Mouse (Mus musculus) liver, postnatal 0 days (tissue): ENCODE results near the gene Ak5. TPM values are rescaled to one million over a fixed set of nuclear protein-coding genes. Genes with fewer than 3 reads are reported as not detected.

ENCODE experiments used
- ATAC-seq: fragments of 200-750 bp; cut with Nextera tagmentation; 2 replicates; pipeline ENCODE4 v1.8.0; 2017; ENCODE audit warnings: mild to moderate bottlenecking, moderate library complexity
- DNase-seq: peaks from one replicate; pipeline ENCODE4 v3.0.0-alpha.2; 2016
- H3K27ac ChIP-seq: fragments of 300-500 bp; sonication (generic); 2 replicates; pipeline ENCODE4 v1.5.1; 2014; ENCODE audit warnings: antibody characterized with exemption, moderate library complexity, mild to moderate bottlenecking, low read depth
- H3K27me3 ChIP-seq: fragments of 300-500 bp; sonication (generic); 2 replicates; pipeline ENCODE4 v1.6.1; 2014; ENCODE audit warnings: low read length, control low read depth, mixed read lengths; ENCODE audit not compliant: insufficient read depth
- H3K36me3 ChIP-seq: fragments of 300-500 bp; sonication (generic); replicated peaks from 2 replicates; pipeline ENCODE4 v1.6.1; 2014; ENCODE audit warnings: mild to moderate bottlenecking, control low read depth, low read length, moderate library complexity, mixed read lengths; ENCODE audit not compliant: insufficient read depth
- H3K4me1 ChIP-seq: fragments of 300-500 bp; sonication (generic); 2 replicates; pipeline ENCODE4 v1.6.1; 2014; ENCODE audit warnings: antibody characterized with exemption, mild to moderate bottlenecking, control low read depth; ENCODE audit not compliant: insufficient read depth
- H3K4me2 ChIP-seq: fragments of 300-500 bp; sonication (generic); 2 replicates; pipeline ENCODE4 v1.6.1; 2014; ENCODE audit warnings: low read depth, mild to moderate bottlenecking, low read length, moderate library complexity, mixed read lengths
- H3K4me3 ChIP-seq: fragments of 300-500 bp; sonication (generic); 2 replicates; pipeline ENCODE4 v1.5.1; 2014; ENCODE audit warnings: low read depth, low read length
- H3K9ac ChIP-seq: fragments of 300-500 bp; sonication (generic); replicated peaks from 2 replicates; pipeline ENCODE4 v1.6.1; 2014; ENCODE audit warnings: mild to moderate bottlenecking, moderate library complexity
- H3K9me3 ChIP-seq: fragments of 300-500 bp; sonication (generic); 2 replicates; pipeline ENCODE4 v1.6.1; 2016; ENCODE audit warnings: mild to moderate bottlenecking, control low read depth, low read length, mixed read lengths
- CTCF ChIP-seq: sonication (generic); IDR thresholded peaks from 2 replicates; pipeline ENCODE4 v1.5.1; 2016; ENCODE audit warnings: antibody characterized with exemption, low read depth
- EP300 ChIP-seq: IDR thresholded peaks from 2 replicates; pipeline ENCODE4 v1.6.1; 2016; ENCODE audit warnings: antibody characterized with exemption, low read depth, mild to moderate bottlenecking
- WGBS: fragments of 180-500 bp; shearing (Covaris S2); extraction: QIAGEN DNeasy Blood & Tissue Kit; methylation state at CpG from one replicate; pipeline ENCODE4 v1.1.7; 2014; ENCODE audit not compliant: insufficient replicate concordance; 5-methylcytosine and 5-hydroxymethylcytosine counted together
- polyA plus RNA-seq: library from polyadenylated mRNA; unstranded; fragments of >200 nt; fragmentation: Nextera tagmentation; extraction: Ambion mirVana; gene quantifications from 2 replicates; pipeline ENCODE4 v1.2.1, GENCODE M21; 2015

Gene Ak5
- polyA plus RNA-seq, 1 experiment from 2014 or later, result 0.11 TPM

DNA sequence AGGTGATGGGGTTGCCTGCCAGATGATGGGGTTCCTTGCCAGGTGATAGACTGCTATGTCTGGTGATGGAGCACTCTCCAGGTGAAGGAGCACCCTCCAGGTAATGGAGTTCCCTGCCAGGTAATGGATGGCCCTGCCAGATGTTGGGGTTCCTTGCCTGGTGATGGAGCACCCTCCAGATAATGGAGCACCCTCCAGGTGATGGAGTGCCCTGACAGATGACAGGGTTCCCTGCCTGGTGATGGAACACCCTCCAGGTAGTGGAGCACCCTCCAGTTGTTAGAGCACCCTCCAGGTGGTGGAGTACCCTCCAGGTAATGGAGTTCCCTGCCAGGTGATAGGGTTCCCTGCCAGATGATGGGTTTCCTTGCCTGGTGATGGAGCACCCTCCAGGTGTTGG, 104.3 kb downstream of the Ak5 start:
- ATAC-seq (no peak), DNase-seq (no peak)
- Histone ChIP-seq H3K4me2 (no peak overlapping the region), H3K4me1 (no peaks in the 10 kb centered on the region), H3K27ac (no peak overlapping the region), H3K27me3 (no peaks in the 10 kb centered on the region), H3K9ac (no peak overlapping the region), H3K36me3 (no peaks in the 10 kb centered on the region), H3K9me3 (no peaks in the 10 kb centered on the region), H3K4me3 (no peak overlapping the region)
- TF ChIP-seq CTCF, result no peak
- TF ChIP-seq EP300, result no peak

GRCm38 (mm10) chr3:152561708-152562107, 106.5 kb downstream of the Ak5 start:
- Histone ChIP-seq H3K27me3 (no peaks in the 10 kb centered on the region), H3K4me1 (peaks cover 3% of the 10 kb centered on the region), H3K9me3 (no peaks in the 10 kb centered on the region), H3K4me2 (no peak overlapping the region), H3K4me3 (no peak overlapping the region), H3K9ac (no peak overlapping the region), H3K36me3 (no peaks in the 10 kb centered on the region), H3K27ac (no peak overlapping the region)
- ATAC-seq, result no peak
- DNase-seq, result no peak
- TF ChIP-seq CTCF (no peak), EP300 (no peak)
- 61% methylated on average over 2 of the region's 2 CpGs for WGBS

- TF ChIP-seq EP300 (no peak; the same call in 1 of the 2 replicates), CTCF (no peak)
- H3K4me1 ChIP-seq, result peaks cover 3% of the 10 kb centered on the region
- ATAC-seq, result no peak
Observed at GRCm38 (mm10) chr3:152559295-152559694, 108.9 kb downstream of the Ak5 start.

GRCm38 (mm10) chr3:152558106-152558505, 110.1 kb downstream of the Ak5 start:
- DNase-seq, result no peak
- H3K4me2 ChIP-seq, result peak overlapping the region; percentile 11; the same call in 1 of the 2 replicates
- no peak overlapping the region for H3K4me3 ChIP-seq
- no peaks in the 10 kb centered on the region for H3K27me3 ChIP-seq
- H3K9me3 ChIP-seq, result no peaks in the 10 kb centered on the region
- H3K9ac ChIP-seq, result no peak overlapping the region
- 64% methylated on average over 10 of the region's 10 CpGs for WGBS
- ATAC-seq, result peak; percentile 17
- no peak for TF ChIP-seq EP300
- TF ChIP-seq CTCF, result no peak
- no peaks in the 10 kb centered on the region for H3K36me3 ChIP-seq
- peaks cover 3% of the 10 kb centered on the region for H3K4me1 ChIP-seq
- H3K27ac ChIP-seq, result no peak overlapping the region

More at GRCm38 (mm10) chr3:152559295-152559694, 108.9 kb downstream of the Ak5 start:
- H3K36me3 ChIP-seq, result no peaks in the 10 kb centered on the region
- H3K4me3 ChIP-seq, result no peak overlapping the region
- H3K27me3 ChIP-seq, result no peaks in the 10 kb centered on the region
- H3K4me2 ChIP-seq, result no peak overlapping the region
- DNase-seq, result no peak
- no peak overlapping the region for H3K9ac ChIP-seq
- no peaks in the 10 kb centered on the region for H3K9me3 ChIP-seq
- WGBS, result 36% methylated on average over 4 of the region's 4 CpGs
- H3K27ac ChIP-seq, result no peak overlapping the region

DNA sequence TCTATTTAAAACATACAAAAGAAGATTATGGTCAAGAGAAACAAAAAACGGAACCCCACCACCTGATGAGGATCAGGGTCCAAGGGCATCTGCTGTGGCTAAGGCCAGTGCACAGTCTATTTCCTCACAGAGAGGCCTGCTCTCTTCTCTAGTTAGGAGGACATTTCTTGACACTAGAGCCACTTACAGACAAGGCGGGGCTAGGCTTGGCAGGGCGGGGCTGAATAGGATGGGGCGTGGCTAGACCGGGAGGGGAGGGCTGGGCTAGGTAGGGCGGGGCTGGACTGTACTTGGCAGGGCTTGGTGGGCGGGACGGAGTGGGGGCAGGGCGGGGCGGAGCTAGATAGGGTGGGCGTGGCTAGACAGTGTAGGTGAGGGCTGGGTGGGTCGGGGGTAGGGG, 110.5 kb downstream of the Ak5 start:
- no peak for TF ChIP-seq EP300
- TF ChIP-seq CTCF, result no peak
- no peak overlapping the region for H3K27ac ChIP-seq
- no peaks in the 10 kb centered on the region for H3K36me3 ChIP-seq
- H3K27me3 ChIP-seq, result no peaks in the 10 kb centered on the region
- 45% methylated on average over 12 of the region's 12 CpGs for WGBS
- ATAC-seq, result peak; percentile 98
- peaks cover 3% of the 10 kb centered on the region for H3K4me1 ChIP-seq
- H3K4me2 ChIP-seq, result peak overlapping the region; percentile 11
- DNase-seq, result peak; percentile 88
- H3K9me3 ChIP-seq, result no peaks in the 10 kb centered on the region
- H3K9ac ChIP-seq, result no peak overlapping the region
- no peak overlapping the region for H3K4me3 ChIP-seq

DNA sequence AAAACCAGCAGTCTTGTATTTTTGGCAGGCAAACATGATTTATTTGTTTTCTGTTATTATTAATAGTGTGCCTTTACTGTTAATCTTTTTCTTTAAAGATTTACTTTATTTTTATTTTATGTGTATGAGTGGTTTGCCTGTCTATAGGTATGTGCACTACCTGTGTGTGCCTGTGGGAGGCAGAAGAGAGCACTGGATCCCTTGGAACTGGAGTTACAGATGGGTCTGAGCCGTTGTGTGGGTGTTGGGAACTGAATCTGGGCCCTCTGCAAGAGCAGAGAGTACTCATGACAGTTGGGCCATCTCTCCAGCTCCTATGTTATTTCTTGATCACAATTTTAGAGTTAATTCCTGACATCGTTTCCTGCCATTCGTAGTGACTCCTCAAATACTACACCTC, 111.2 kb downstream of the Ak5 start:
- Histone ChIP-seq H3K4me1 (peaks cover 3% of the 10 kb centered on the region), H3K27ac (no peak overlapping the region), H3K4me3 (no peak overlapping the region), H3K36me3 (no peaks in the 10 kb centered on the region), H3K9ac (no peak overlapping the region), H3K9me3 (no peaks in the 10 kb centered on the region), H3K4me2 (no peak overlapping the region), H3K27me3 (no peaks in the 10 kb centered on the region)
- 87% methylated on average over 3 of the region's 3 CpGs for WGBS
- DNase-seq (peak; percentile 14), ATAC-seq (no peak)
- TF ChIP-seq CTCF (peak; percentile 47), EP300 (no peak)

DNA sequence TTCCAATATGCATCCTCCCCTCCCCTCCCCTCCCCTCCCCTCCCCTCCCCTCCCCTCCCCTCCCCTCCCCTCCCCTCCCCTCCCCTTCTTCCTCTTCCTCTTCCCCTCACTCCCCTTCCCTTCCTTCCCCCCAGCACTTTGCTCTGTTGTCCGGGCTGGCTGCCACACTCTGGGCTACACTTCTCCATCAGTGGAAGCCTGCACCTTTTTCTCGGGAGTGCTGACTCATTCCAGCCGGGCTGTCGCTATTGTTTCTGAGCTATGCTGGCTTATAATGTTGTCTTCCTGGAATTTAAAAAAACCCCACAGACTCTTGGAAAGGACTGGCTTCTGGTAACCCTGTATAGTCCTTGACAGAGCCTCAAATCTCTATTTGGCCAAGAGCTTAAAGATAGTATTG, 111.7 kb downstream of the Ak5 start:
- DNase-seq (no peak), ATAC-seq (no peak)
- Histone ChIP-seq H3K4me1 (peaks cover 3% of the 10 kb centered on the region), H3K4me3 (no peak overlapping the region), H3K4me2 (no peak overlapping the region), H3K9me3 (no peaks in the 10 kb centered on the region), H3K36me3 (no peaks in the 10 kb centered on the region), H3K27me3 (no peaks in the 10 kb centered on the region), H3K9ac (no peak overlapping the region), H3K27ac (no peak overlapping the region)
- TF ChIP-seq CTCF, result no peak
- TF ChIP-seq EP300, result no peak
- 41% methylated on average over 3 of the region's 4 CpGs for WGBS
